Mouse (Mus musculus) hindbrain, embryonic 16.5 days (tissue): Measurements from ENCODE around the gene Opn5. TPM values are rescaled to one million over a fixed set of nuclear protein-coding genes. Genes with fewer than 3 reads are reported as not detected.
A peak's percentile ranks its signal among the peaks of the same experiment; 100 is the strongest.

Experiments used
- ATAC-seq: fragments of 200-750 bp; cut with Nextera tagmentation; 2 replicates; pipeline ENCODE4 v1.8.0; 2017; ENCODE audit warnings: moderate TSS enrichment, moderate library complexity
- H3K27ac ChIP-seq: fragments of 300-500 bp; sonication (generic); 2 replicates; pipeline ENCODE4 v1.5.1; 2014; ENCODE audit warnings: low read depth, mild to moderate bottlenecking, control low read depth, low read length, moderate library complexity
- H3K27me3 ChIP-seq: fragments of 300-500 bp; sonication (generic); replicated peaks from 2 replicates; pipeline ENCODE4 v1.6.1; 2014; ENCODE audit warnings: low read length; ENCODE audit not compliant: control insufficient read depth, insufficient read depth
- H3K36me3 ChIP-seq: fragments of 300-500 bp; sonication (generic); 2 replicates; pipeline ENCODE4 v1.6.1; 2014; ENCODE audit warnings: mild to moderate bottlenecking, low read length, moderate library complexity, mixed read lengths; ENCODE audit not compliant: control insufficient read depth, insufficient read depth
- H3K4me1 ChIP-seq: fragments of 300-500 bp; sonication (generic); 2 replicates; pipeline ENCODE4 v1.6.1; 2014; ENCODE audit warnings: low read depth, low read length; ENCODE audit not compliant: control insufficient read depth, insufficient read depth
- H3K4me2 ChIP-seq: fragments of 300-500 bp; sonication (generic); 2 replicates; pipeline ENCODE4 v1.6.1; 2014; ENCODE audit warnings: mild to moderate bottlenecking, low read length, control low read depth, moderate library complexity
- H3K4me3 ChIP-seq: fragments of 300-500 bp; sonication (generic); 2 replicates; pipeline ENCODE4 v1.5.1; 2014; ENCODE audit warnings: mild to moderate bottlenecking, low read length, control low read depth, moderate library complexity
- H3K9ac ChIP-seq: fragments of 300-500 bp; sonication (generic); 2 replicates; pipeline ENCODE4 v1.6.1; 2014; ENCODE audit warnings: low read depth, mild to moderate bottlenecking, control low read depth, low read length, moderate library complexity
- H3K9me3 ChIP-seq: fragments of 300-500 bp; sonication (generic); 2 replicates; pipeline ENCODE4 v1.6.1; 2014; ENCODE audit warnings: mild to moderate bottlenecking, low read length, moderate library complexity; ENCODE audit not compliant: control insufficient read depth
- WGBS: fragments of 180-500 bp; shearing (Covaris S2); extraction: QIAGEN DNeasy Blood & Tissue Kit; methylation state at CpG from one replicate; pipeline ENCODE4 v1.1.7; 2014; 5-methylcytosine and 5-hydroxymethylcytosine counted together
- polyA plus RNA-seq: library from polyadenylated mRNA; unstranded; fragments of >200 nt; fragmentation: Nextera tagmentation; extraction: Ambion mirVana; gene quantifications from 2 replicates; pipeline ENCODE4 v1.2.1, GENCODE M21; 2015

Gene Opn5
- 0.10 and 0.14 TPM in 2 replicates for polyA plus RNA-seq

GRCm38 (mm10) chr17:42611295-42611694 is at the start of gene Opn5:
Gene Opn5 (minus strand): TSS chr17:42611395.
- Histone ChIP-seq H3K27me3 (no peaks in the 10 kb centered on the region), H3K4me2 (no peak within 1 kb of the TSS), H3K9ac (no peak within 1 kb of the TSS), H3K9me3 (no peaks in the 10 kb centered on the region), H3K4me3 (no peak within 1 kb of the TSS), H3K27ac (no peak within 1 kb of the TSS), H3K36me3 (no peaks in the 10 kb centered on the region), H3K4me1 (no peaks in the 10 kb centered on the region)
- ATAC-seq, result no peak
- 87% methylated on average over 8 of the region's 8 CpGs for WGBS

GRCm38 (mm10) chr17:42658634-42659422 is 47.6 kb upstream of the Opn5 start:
- Histone ChIP-seq H3K9me3 (no peaks in the 10 kb centered on the region), H3K27me3 (no peaks in the 10 kb centered on the region), H3K4me1 (no peaks in the 10 kb centered on the region), H3K4me3 (no peak overlapping the region; the same call in 1 of the 2 replicates), H3K9ac (0 out of 2 replicates have a peak overlapping the region, but pooled peaks have one; percentile 38), H3K27ac (no peak overlapping the region), H3K36me3 (no peaks in the 10 kb centered on the region), H3K4me2 (0 out of 2 replicates have a peak overlapping the region, but pooled peaks have one; percentile 23)
- 31% methylated on average over 14 of the region's 14 CpGs for WGBS
- peak; percentile 83 for ATAC-seq

- 84% methylated on average over 3 of the region's 3 CpGs for WGBS
- no peak overlapping the region for H3K9ac ChIP-seq
- H3K27me3 ChIP-seq, result no peaks in the 10 kb centered on the region
- no peaks in the 10 kb centered on the region for H3K4me1 ChIP-seq
- ATAC-seq, result no peak
- H3K4me2 ChIP-seq, result no peak overlapping the region
- H3K9me3 ChIP-seq, result no peaks in the 10 kb centered on the region
- H3K27ac ChIP-seq, result no peak overlapping the region
- no peak overlapping the region for H3K4me3 ChIP-seq
- H3K36me3 ChIP-seq, result no peaks in the 10 kb centered on the region
Observed at GRCm38 (mm10) chr17:42643416-42643815, 32.2 kb upstream of the Opn5 start.

- Histone ChIP-seq H3K36me3 (no peaks in the 10 kb centered on the region), H3K9ac (no peak overlapping the region), H3K4me3 (no peak overlapping the region), H3K4me2 (no peak overlapping the region), H3K4me1 (no peaks in the 10 kb centered on the region), H3K27ac (no peak overlapping the region), H3K27me3 (no peaks in the 10 kb centered on the region), H3K9me3 (no peaks in the 10 kb centered on the region)
- WGBS, result 94% methylated on average over 2 of the region's 2 CpGs
- ATAC-seq, result no peak
Observed at GRCm38 (mm10) chr17:42630206-42630605, 19.0 kb upstream of the Opn5 start.

- H3K4me3 ChIP-seq, result no peak overlapping the region
- no peak overlapping the region for H3K27ac ChIP-seq
- WGBS, result 34% methylated on average over 6 of the region's 6 CpGs
- no peaks in the 10 kb centered on the region for H3K36me3 ChIP-seq
- ATAC-seq, result peak; percentile 83; the same call in 1 of the 2 replicates
- H3K4me1 ChIP-seq, result no peaks in the 10 kb centered on the region
- H3K9me3 ChIP-seq, result no peaks in the 10 kb centered on the region
- no peaks in the 10 kb centered on the region for H3K27me3 ChIP-seq
- H3K4me2 ChIP-seq, result no peak overlapping the region
- no peak overlapping the region for H3K9ac ChIP-seq
Observed at GRCm38 (mm10) chr17:42613043-42613737, 2.0 kb upstream of the Opn5 start.

- Histone ChIP-seq H3K9ac (no peak overlapping the region), H3K4me1 (no peaks in the 10 kb centered on the region), H3K27ac (no peak overlapping the region), H3K4me3 (no peak overlapping the region), H3K4me2 (no peak overlapping the region), H3K36me3 (no peaks in the 10 kb centered on the region), H3K27me3 (no peaks in the 10 kb centered on the region), H3K9me3 (no peaks in the 10 kb centered on the region)
- 23% methylated on average over 3 of the region's 3 CpGs for WGBS
- no peak for ATAC-seq
Observed at GRCm38 (mm10) chr17:42608270-42608669, 2.9 kb downstream of the Opn5 start.

- Histone ChIP-seq H3K27ac (no peak overlapping the region), H3K4me2 (no peak overlapping the region), H3K4me1 (no peaks in the 10 kb centered on the region), H3K9ac (no peak overlapping the region), H3K27me3 (no peaks in the 10 kb centered on the region), H3K36me3 (no peaks in the 10 kb centered on the region), H3K4me3 (no peak overlapping the region), H3K9me3 (no peaks in the 10 kb centered on the region)
- peak; percentile 98 for ATAC-seq
- 27% methylated on average over 15 of the region's 15 CpGs for WGBS
Observed at GRCm38 (mm10) chr17:42602829-42603784, 8.1 kb downstream of the Opn5 start.

- WGBS, result 67% methylated on average over 1 of the region's 1 CpGs
- H3K9me3 ChIP-seq, result no peaks in the 10 kb centered on the region
- no peaks in the 10 kb centered on the region for H3K27me3 ChIP-seq
Observed at GRCm38 (mm10) chr17:42586486-42586885, 24.7 kb downstream of the Opn5 start.

More at GRCm38 (mm10) chr17:42586486-42586885, 24.7 kb downstream of the Opn5 start:
- Histone ChIP-seq H3K4me2 (no peak overlapping the region), H3K36me3 (no peaks in the 10 kb centered on the region), H3K4me3 (no peak overlapping the region), H3K4me1 (no peaks in the 10 kb centered on the region), H3K9ac (no peak overlapping the region), H3K27ac (no peak overlapping the region)
- ATAC-seq, result no peak
